Mouse (Mus musculus) spleen, adult 12 weeks (tissue): ENCODE data around the gene Cry1.

Experiments
- DNase-seq: peaks from one replicate; pipeline ENCODE4 v3.0.0; 2022; ENCODE audit warnings: low spot score

The Cry1 gene

GRCm38 (mm10) chr10:85184964-85185608 is at the start of gene Cry1:
Gene Cry1, minus strand, starts transcription at chr10:85185064.
- peak; percentile 89 for DNase-seq

- DNase-seq = no peak
Measured at GRCm38 (mm10) chr10:85221771-85222050, 36.8 kb upstream of the Cry1 start.

GRCm38 (mm10) chr10:85220918-85221770 is 36.3 kb upstream of the Cry1 start:
- DNase-seq = peak; percentile 43

- no peak for DNase-seq
Measured at GRCm38 (mm10) chr10:85214847-85215246, 30.0 kb upstream of the Cry1 start.

- no peak for DNase-seq
Measured at GRCm38 (mm10) chr10:85211673-85212072, 26.8 kb upstream of the Cry1 start.

DNA sequence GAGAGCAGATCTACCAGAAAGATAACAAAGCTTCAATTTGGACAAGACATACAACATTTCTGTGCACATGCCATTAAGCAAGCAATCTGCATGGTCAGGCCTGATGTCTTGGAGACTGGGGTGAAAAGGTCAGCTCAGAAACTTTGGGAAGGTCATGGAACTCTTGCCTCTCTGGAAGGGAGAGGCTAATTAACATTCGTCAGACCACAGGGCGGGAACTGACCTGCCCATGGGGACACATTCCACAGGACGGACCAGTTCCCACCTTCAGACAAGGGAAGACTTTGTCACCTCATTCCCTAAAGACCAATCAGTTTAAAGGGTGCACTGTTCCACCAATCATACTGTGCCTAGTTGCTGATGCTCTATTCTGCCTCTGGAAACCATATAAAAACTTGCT is 25.3 kb upstream of the Cry1 start:
- no peak for DNase-seq

- no peak for DNase-seq
Measured at GRCm38 (mm10) chr10:85209119-85209605, 24.3 kb upstream of the Cry1 start.

DNA sequence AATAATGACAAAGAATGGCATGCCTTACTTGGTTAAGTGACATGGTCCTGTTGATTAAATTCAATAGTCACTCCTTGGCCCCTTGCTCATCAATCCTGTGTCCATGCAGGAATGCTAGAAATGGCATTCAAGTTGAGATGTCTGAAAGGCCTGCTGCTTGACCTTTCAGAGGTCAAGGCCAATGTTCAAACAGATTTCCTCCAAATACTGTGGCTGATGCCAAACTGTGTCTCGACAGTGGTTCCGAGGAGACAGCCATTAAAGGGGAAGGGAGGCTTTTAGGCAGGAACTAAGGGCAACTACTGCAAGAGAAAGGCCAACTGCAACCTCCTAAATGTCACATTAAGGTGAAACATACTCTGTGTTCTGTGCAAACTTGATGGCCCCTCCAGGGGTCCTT is 20.5 kb upstream of the Cry1 start:
- DNase-seq = no peak

GRCm38 (mm10) chr10:85204255-85204855 is 19.5 kb upstream of the Cry1 start:
- DNase-seq = no peak

DNA sequence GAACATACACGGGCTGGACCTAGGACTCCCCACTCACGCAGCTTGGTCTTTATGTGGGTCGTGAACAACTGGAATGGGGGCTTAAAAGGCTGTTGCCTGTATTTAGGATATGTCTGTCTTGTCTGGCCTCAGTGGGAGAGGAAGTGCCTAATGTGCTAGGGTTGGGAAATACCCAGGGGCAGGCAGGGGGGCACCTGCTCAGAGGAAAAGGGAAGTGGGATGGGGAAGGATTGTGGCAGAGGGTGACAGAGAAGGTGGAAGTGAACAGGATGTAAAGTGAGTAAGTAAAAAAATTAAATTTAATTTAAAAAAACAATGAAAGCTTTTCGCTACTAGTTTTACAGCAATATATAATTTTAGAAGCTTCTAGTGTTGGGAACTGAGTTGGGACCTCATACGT is 9.7 kb upstream of the Cry1 start:
- no peak for DNase-seq

- DNase-seq = no peak
Measured at GRCm38 (mm10) chr10:85193321-85193720, 8.5 kb upstream of the Cry1 start.

DNA sequence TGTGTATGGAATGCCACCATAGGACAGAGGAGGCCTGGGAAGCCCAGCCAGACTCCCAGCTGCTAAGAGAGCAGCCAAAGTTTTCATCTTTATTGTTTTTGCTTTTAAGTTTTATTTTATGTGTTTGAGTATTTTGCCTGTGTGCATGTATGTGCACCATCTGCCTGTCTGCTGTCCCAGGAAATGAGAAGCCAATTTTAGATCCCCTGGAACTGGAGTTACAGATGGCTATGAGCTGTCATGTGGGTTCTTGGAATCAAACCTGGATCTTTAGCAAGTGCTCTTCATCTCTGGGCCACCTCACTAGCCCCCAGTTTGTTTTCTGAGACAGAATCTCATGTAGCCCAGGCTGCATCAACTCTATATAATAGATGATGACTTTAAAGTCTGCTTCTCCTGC is 5.8 kb upstream of the Cry1 start:
- no peak for DNase-seq

- no peak for DNase-seq
Measured at GRCm38 (mm10) chr10:85189966-85190365, 5.1 kb upstream of the Cry1 start.

DNA sequence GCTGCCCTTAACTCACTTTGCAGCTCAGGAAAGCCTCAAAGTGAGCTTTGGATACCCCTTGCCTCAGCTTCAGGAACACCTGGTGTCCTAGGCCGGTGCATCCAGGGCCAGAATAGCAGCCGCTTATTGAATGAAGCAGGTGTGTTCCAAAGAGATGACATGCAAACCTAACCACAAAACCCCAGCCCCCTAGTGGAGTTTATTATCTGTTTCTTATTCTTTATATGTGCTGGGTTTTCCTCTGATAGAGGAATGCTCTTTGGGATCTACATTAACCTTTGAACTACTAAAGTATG is 1.6 kb upstream of the Cry1 start:
- no peak for DNase-seq

GRCm38 (mm10) chr10:85185639-85186498 is 1.0 kb upstream of the Cry1 start:
- DNase-seq = no peak

DNA sequence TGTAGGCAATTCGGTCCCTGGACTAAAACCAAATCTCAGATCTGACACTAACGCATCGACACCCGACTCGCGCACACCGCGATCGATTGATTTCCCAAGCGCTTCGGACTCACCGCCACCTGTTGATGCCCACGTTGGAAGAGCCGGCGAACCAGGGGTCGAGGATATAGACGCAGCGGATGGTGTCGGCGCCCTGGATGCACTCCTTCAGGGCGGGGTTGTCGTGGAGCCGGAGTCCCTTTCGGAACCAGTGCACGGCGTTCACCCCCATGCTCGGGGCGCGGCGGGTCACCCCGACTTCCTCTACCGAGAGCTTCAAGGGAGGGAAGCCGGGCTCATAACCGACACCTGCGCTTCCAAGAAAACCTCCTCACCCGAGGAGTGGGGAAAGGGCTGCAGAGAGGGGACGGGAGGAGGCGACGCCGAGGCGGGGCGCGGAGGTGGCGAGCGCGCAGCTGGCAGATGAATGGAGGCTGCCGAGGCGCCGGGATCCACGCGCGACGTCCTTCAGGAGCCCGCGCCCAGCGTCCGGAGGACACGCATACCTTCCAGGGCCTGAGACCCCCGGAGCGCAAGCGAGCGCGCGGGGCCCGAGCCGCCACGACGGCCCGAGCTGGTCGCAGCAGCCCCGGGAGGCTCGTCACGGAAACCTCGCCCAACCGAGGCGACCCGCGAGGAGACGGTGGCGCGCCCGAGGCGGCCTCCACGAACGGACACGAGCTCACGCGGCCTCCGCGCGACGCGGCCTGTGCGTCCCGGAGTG is 482 bp downstream of the Cry1 start:
- DNase-seq = peak; percentile 25

- DNase-seq = no peak
Measured at GRCm38 (mm10) chr10:85183619-85184018, 1.2 kb downstream of the Cry1 start.

- no peak for DNase-seq
Measured at GRCm38 (mm10) chr10:85182766-85183165, 2.1 kb downstream of the Cry1 start.

- DNase-seq = no peak
Measured at GRCm38 (mm10) chr10:85176640-85177039, 8.2 kb downstream of the Cry1 start.

- no peak for DNase-seq
Measured at GRCm38 (mm10) chr10:85165306-85165705, 19.6 kb downstream of the Cry1 start.

- DNase-seq = no peak
Measured at GRCm38 (mm10) chr10:85164791-85165190, 20.1 kb downstream of the Cry1 start.
